Mouse (Mus musculus) bone marrow, adult 2 months (tissue): ENCODE results near the gene Arhgef28.

Experiments used
- CTCF ChIP-seq: fragments of 200-500 bp; IDR thresholded peaks from 2 replicates; pipeline ENCODE4 v1.5.1; 2011; ENCODE audit warnings: low read length, control low read depth; ENCODE audit not compliant: control insufficient read depth, insufficient read depth
- POLR2A ChIP-seq: fragments of 200-500 bp; IDR thresholded peaks from 2 replicates; pipeline ENCODE4 v1.6.1; 2011; ENCODE audit warnings: low read depth, mild to moderate bottlenecking, control low read depth, low read length, borderline replicate concordance; ENCODE audit not compliant: control insufficient read depth

- no peak for TF ChIP-seq CTCF
- TF ChIP-seq POLR2A, result no peak
These were observed 313.0 kb downstream of the Arhgef28 start for GRCm38 (mm10) chr13:97893031-97893825.
